Mouse (Mus musculus) kidney, embryonic 16.5 days (tissue): ENCODE data around the gene Slc9a5. TPM values are rescaled to one million over a fixed set of nuclear protein-coding genes. Genes with fewer than 3 reads are reported as not detected.

ENCODE experiments used
- microRNA counts: library from miRNA; unstranded; fragments of <30 nt; microRNA quantifications from one replicate; lab custom pipeline; 2016
- microRNA-seq: library from miRNA; unstranded; fragments of <30 nt; microRNA quantifications from one replicate; pipeline ENCODE4, GENCODE M21; 2016
- polyA plus RNA-seq: library from polyadenylated mRNA; unstranded; fragments of >200 nt; fragmentation: Nextera tagmentation; extraction: Ambion mirVana; gene quantifications from 2 replicates; pipeline ENCODE4 v1.2.1, GENCODE M21; 2015

Slc9a5 gene
- polyA plus RNA-seq, 1 experiment from 2014 or later = 2.5 TPM

MicroRNAs encoded within 50 kb of the gene (microRNA counts, 519-probe panel; counts per million panel counts)
- 2,454 counts per million, percentile 60 among the panel's probes with 10 or more counts for microRNA mmu-miR-328 (lab: Ali Mortazavi, UCI)

Small RNAs within 50 kb of the gene (microRNA-seq; reads per million reads assigned to microRNA genes)
- gene Gm27320 = not detected
- gene Mir328 = 195 reads per million, percentile 64 among the genes with 10 or more reads in this experiment

Other genes with a start within 250 kb of the Slc9a5 start
- not detected in 2 replicates for gene Ces4a, start 217.0 kb upstream of the Slc9a5 start, polyA plus RNA-seq
- 59.9 and 63.5 TPM in 2 replicates for gene Cbfb, start 178.2 kb upstream of the Slc9a5 start, polyA plus RNA-seq
- 26.9 and 27.6 TPM in 2 replicates for gene D230025D16Rik, start 123.7 kb upstream of the Slc9a5 start, polyA plus RNA-seq
- gene B3gnt9, start 93.7 kb upstream of the Slc9a5 start, polyA plus RNA-seq = 10.2 and 11.9 TPM in 2 replicates
- gene Tradd, start 84.2 kb upstream of the Slc9a5 start, polyA plus RNA-seq = 23.4 and 26.3 TPM in 2 replicates
- gene Fbxl8, start 84.2 kb upstream of the Slc9a5 start, polyA plus RNA-seq = 3.0 and 3.1 TPM in 2 replicates
- gene Hsf4, start 79.0 kb upstream of the Slc9a5 start, polyA plus RNA-seq = 0.14 and 0.16 TPM in 2 replicates
- 1.2 and 1.4 TPM in 2 replicates for gene Nol3, start 72.7 kb upstream of the Slc9a5 start, polyA plus RNA-seq
- 10.5 and 13.4 TPM in 2 replicates for gene 4931428F04Rik, start 59.0 kb upstream of the Slc9a5 start, polyA plus RNA-seq
- 29.5 and 32.1 TPM in 2 replicates for gene Exoc3l, start 52.7 kb upstream of the Slc9a5 start, polyA plus RNA-seq
- gene E2f4, start 51.2 kb upstream of the Slc9a5 start, polyA plus RNA-seq = 90.1 and 108 TPM in 2 replicates
- 13.3 and 13.9 TPM in 2 replicates for gene Elmo3, start 43.2 kb upstream of the Slc9a5 start, polyA plus RNA-seq
- 2.2 and 2.4 TPM in 2 replicates for gene Lrrc29, start 22.6 kb upstream of the Slc9a5 start, polyA plus RNA-seq
- 120 and 136 TPM in 2 replicates for gene Tmem208, start 22.5 kb upstream of the Slc9a5 start, polyA plus RNA-seq
- gene Fhod1, start 890 bp upstream of the Slc9a5 start, polyA plus RNA-seq = 3.7 and 4.6 TPM in 2 replicates
- 0.32 and 0.37 TPM in 2 replicates for gene Plekhg4, start 24.4 kb downstream of the Slc9a5 start, polyA plus RNA-seq
- not detected in 2 replicates for gene Kctd19, start 64.7 kb downstream of the Slc9a5 start, polyA plus RNA-seq
- 0.17 and 0.41 TPM in 2 replicates for gene Lrrc36, start 64.7 kb downstream of the Slc9a5 start, polyA plus RNA-seq
- gene Tppp3, start 122.7 kb downstream of the Slc9a5 start, polyA plus RNA-seq = 22.2 and 24.8 TPM in 2 replicates
- 49.6 and 51.1 TPM in 2 replicates for gene Zdhhc1, start 148.1 kb downstream of the Slc9a5 start, polyA plus RNA-seq
- gene Hsd11b2, start 169.9 kb downstream of the Slc9a5 start, polyA plus RNA-seq = 39.3 and 39.9 TPM in 2 replicates
- 106 and 111 TPM in 2 replicates for gene Atp6v0d1, start 217.2 kb downstream of the Slc9a5 start, polyA plus RNA-seq